Mouse (Mus musculus): ENCODE results near the gene H2-Ab1. TPM values are rescaled to one million over a fixed set of nuclear protein-coding genes. Genes with fewer than 3 reads are reported as not detected.

The H2-Ab1 gene
- total and polyA plus RNA-seq, 2 experiments from 2014 or later = 0.69 to 2.0 TPM

DNA sequence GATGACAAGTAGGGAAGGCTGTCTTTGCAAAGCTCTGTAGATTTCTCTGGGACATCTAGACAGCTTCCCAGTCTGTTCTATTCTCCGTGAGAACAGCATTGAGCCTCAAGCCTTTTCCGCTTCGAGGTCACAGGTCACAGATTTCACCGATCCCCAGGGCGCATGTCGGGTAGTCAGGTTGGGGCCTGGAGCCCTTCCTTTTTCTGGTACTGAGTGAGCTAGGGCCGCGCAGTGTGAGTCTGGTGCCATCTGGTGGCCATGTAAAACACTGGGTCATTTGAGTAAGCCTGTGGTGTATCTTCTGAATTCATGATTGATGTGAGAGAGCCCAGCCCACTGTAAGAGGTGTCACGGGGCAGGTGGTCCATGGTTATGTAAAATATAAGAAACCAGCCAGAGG lies 22.6 kb upstream of the H2-Ab1 start:
- ATAC-seq (ENCODE audit: insufficient read depth, low read depth) = peak; percentile 58; the same call in 1 of the 2 replicates

DNA sequence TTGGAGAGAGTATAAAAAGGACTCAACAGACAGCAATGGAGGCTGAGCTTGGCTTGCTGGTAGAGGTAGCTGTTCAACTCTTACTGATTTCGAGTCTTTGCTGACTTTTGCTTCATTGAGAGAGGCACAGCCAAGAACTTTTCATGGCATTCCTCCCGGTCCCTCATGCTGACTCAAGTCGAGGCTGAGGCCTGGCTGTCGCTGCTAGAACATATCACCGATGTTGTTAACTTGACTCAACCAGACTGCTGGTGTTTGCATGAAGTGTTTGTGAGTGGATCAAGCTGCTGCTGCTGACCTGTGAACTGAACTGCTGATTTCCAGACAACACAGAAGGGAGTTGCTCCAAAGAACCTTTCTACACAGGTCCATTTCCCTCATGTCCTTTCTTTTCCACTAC lies 20.8 kb upstream of the H2-Ab1 start:
- H3K9me3 ChIP-seq (replicated peaks; ENCODE audit: control insufficient read depth, low read length) = 0 out of 2 replicates have a peak, but pooled peaks cover under 1% of the 10 kb centered on the region
- no peak for ATAC-seq (ENCODE audit: insufficient read depth, low read depth)
- no peaks in the 10 kb centered on the region for H3K4me1 ChIP-seq (ENCODE audit: control insufficient read depth, insufficient read depth)
- DNase-seq (ENCODE audit: low spot score) = no peak
- TF ChIP-seq EP300 (IDR thresholded peaks at IDR 0.05; ENCODE audit: low read depth) (no peak), CTCF (IDR thresholded peaks at IDR 0.05; ENCODE audit: low read depth) (no peak)
- WGBS = 62% methylated on average over 5 of the region's 5 CpGs
- no peak overlapping the region for H3K4me3 ChIP-seq (ENCODE audit: low read depth, low read length)
- H3K9ac ChIP-seq (replicated peaks; ENCODE audit: low read depth, low read length) = no peak overlapping the region
- no peaks in the 10 kb centered on the region for H3K27me3 ChIP-seq (ENCODE audit: control insufficient read depth, insufficient read depth, low read length)
- no peak overlapping the region for H3K27ac ChIP-seq (ENCODE audit: low read depth)
- H3K36me3 ChIP-seq (replicated peaks; ENCODE audit: control insufficient read depth, insufficient read depth, low read length) = no peaks in the 10 kb centered on the region
- no peak overlapping the region for H3K4me2 ChIP-seq (ENCODE audit: low read depth, low read length)

More for the DNA sequence above, 22.6 kb upstream of the H2-Ab1 start:
- no peaks in the 10 kb centered on the region for H3K27me3 ChIP-seq (ENCODE audit: control insufficient read depth, insufficient read depth, low read length)
- 42% methylated on average over 9 of the region's 9 CpGs for WGBS
- no peaks in the 10 kb centered on the region for H3K36me3 ChIP-seq (replicated peaks; ENCODE audit: control insufficient read depth, insufficient read depth, low read length)
- TF ChIP-seq CTCF (IDR thresholded peaks at IDR 0.05; ENCODE audit: low read depth) = peak; percentile 94
- TF ChIP-seq EP300 (IDR thresholded peaks at IDR 0.05; ENCODE audit: low read depth) = no peak
- H3K27ac ChIP-seq (ENCODE audit: low read depth) = no peak overlapping the region
- H3K9me3 ChIP-seq (replicated peaks; ENCODE audit: control insufficient read depth, low read length) = no peaks in the 10 kb centered on the region
- DNase-seq (ENCODE audit: low spot score) = peak; percentile 59
- no peak overlapping the region for H3K9ac ChIP-seq (replicated peaks; ENCODE audit: low read depth, low read length)
- H3K4me2 ChIP-seq (ENCODE audit: low read depth, low read length) = no peak overlapping the region
- H3K4me3 ChIP-seq (ENCODE audit: low read depth, low read length) = no peak overlapping the region
- H3K4me1 ChIP-seq (ENCODE audit: control insufficient read depth, insufficient read depth) = no peaks in the 10 kb centered on the region

DNA sequence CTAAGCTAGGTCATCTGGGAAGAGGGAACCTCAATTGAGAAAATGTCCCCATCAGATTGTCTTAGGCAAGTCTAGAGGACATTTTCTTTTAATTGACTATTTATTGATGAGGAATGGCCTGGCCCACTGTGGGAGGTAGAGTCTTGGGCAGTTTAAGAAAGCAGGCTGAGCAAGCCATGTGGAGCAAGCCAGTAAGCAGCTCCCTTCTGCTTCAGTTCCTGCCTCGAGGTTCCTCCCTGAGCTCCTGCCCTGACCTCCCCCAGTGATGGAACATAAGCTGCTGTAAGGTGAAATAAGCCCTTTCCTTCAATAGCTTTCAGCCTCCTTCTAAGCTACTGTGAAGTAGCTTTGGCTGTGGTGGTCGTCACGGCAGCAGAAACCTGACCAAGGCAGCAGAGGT lies 19.7 kb upstream of the H2-Ab1 start:
- 78% methylated on average over 3 of the region's 3 CpGs for whole genome bisulfite sequencing
- no peaks in the 10 kb centered on the region for H3K4me1 ChIP-seq (ENCODE audit: control insufficient read depth, insufficient read depth)
- H3K36me3 ChIP-seq (replicated peaks; ENCODE audit: control insufficient read depth, insufficient read depth, low read length) = no peaks in the 10 kb centered on the region
- no peak overlapping the region for H3K27ac ChIP-seq (ENCODE audit: low read depth)
- H3K9ac ChIP-seq (replicated peaks; ENCODE audit: low read depth, low read length) = no peak overlapping the region
- peaks cover 6% of the 10 kb centered on the region; the same call in 1 of the 2 replicates for H3K9me3 ChIP-seq (replicated peaks; ENCODE audit: control insufficient read depth, low read length)
- no peak overlapping the region for H3K4me2 ChIP-seq (ENCODE audit: low read depth, low read length)
- TF ChIP-seq CTCF (IDR thresholded peaks at IDR 0.05; ENCODE audit: low read depth) = no peak
- no peak for TF ChIP-seq EP300 (IDR thresholded peaks at IDR 0.05; ENCODE audit: low read depth)
- no peak for ATAC-seq (ENCODE audit: insufficient read depth, low read depth)
- DNase-seq (ENCODE audit: low spot score) = no peak
- H3K4me3 ChIP-seq (ENCODE audit: low read depth, low read length) = no peak overlapping the region
- no peaks in the 10 kb centered on the region for H3K27me3 ChIP-seq (ENCODE audit: control insufficient read depth, insufficient read depth, low read length)

DNA sequence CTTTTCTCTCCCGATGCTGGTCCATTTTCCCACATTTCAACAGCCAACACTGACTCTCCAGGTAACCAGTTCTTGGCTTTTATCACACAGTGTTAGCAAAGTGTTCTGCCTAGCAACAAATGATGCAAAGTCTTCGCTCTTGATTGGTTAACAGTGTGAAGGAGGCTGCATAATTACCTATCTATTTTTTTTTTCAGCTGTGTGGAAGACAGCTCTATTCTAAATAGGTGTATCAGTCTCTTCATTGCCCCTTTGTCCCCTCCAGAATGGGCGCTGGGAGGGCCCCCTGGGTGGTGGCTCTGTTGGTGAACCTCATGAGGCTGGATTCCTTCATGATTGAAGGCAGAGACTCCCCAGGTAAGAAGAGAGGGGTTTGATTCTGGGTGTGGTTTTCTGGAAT lies 18.8 kb upstream of the H2-Ab1 start, which contains the start of gene H2-Ob:
TSS of gene H2-Ob (plus strand) at position 198 of the 400 bp plus-strand sequence.
- H3K4me3 ChIP-seq (ENCODE audit: low read depth, low read length) = no peak within 1 kb of the TSS
- H3K36me3 ChIP-seq (replicated peaks; ENCODE audit: control insufficient read depth, insufficient read depth, low read length) = no peaks in the 10 kb centered on the region
- TF ChIP-seq CTCF (IDR thresholded peaks at IDR 0.05; ENCODE audit: low read depth) (no peak), EP300 (IDR thresholded peaks at IDR 0.05; ENCODE audit: low read depth) (no peak)
- peak within 1 kb of the TSS; percentile 71 for H3K27ac ChIP-seq (ENCODE audit: low read depth)
- WGBS = 50% methylated on average over 3 of the region's 3 CpGs
- peak within 1 kb of the TSS; percentile 1; the same call in 1 of the 2 replicates for H3K4me2 ChIP-seq (ENCODE audit: low read depth, low read length)
- ATAC-seq (ENCODE audit: insufficient read depth, low read depth) (no peak), DNase-seq (ENCODE audit: low spot score) (peak; percentile 40)
- no peak within 1 kb of the TSS for H3K9ac ChIP-seq (replicated peaks; ENCODE audit: low read depth, low read length)
- H3K4me1 ChIP-seq (ENCODE audit: control insufficient read depth, insufficient read depth) = no peaks in the 10 kb centered on the region
- H3K27me3 ChIP-seq (ENCODE audit: control insufficient read depth, insufficient read depth, low read length) = no peaks in the 10 kb centered on the region
- H3K9me3 ChIP-seq (replicated peaks; ENCODE audit: control insufficient read depth, low read length) = peaks cover 6% of the 10 kb centered on the region; the same call in 1 of the 2 replicates

DNA sequence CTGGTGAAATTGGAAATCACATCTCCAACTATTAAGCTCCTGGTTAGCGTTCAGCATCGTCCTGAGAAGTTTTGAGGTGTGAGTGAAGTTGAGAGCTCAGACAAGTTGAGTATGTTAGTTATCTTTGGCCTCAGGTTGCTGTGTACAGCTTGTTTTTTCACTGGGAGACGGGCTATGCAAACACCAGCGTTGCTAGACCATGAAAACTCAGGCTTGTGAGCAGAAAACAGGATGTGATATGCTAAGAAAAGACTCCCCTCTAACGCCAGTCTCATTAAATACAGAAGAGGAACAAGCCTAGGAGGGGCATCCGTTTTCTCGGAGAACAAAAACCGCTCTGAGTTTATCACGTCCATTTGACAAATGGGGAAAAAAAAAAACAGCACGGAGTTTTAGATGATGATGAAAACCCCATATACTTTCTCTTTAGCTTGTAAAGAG lies 17.9 kb upstream of the H2-Ab1 start:
- Histone ChIP-seq H3K4me2 (ENCODE audit: low read depth, low read length) (peak overlapping the region; percentile 1; the same call in 1 of the 2 replicates), H3K4me1 (ENCODE audit: control insufficient read depth, insufficient read depth) (no peaks in the 10 kb centered on the region), H3K27ac (ENCODE audit: low read depth) (peak overlapping the region; percentile 71), H3K36me3 (replicated peaks; ENCODE audit: control insufficient read depth, insufficient read depth, low read length) (no peaks in the 10 kb centered on the region), H3K9ac (replicated peaks; ENCODE audit: low read depth, low read length) (no peak overlapping the region), H3K4me3 (ENCODE audit: low read depth, low read length) (no peak overlapping the region), H3K9me3 (replicated peaks; ENCODE audit: control insufficient read depth, low read length) (peaks cover 6% of the 10 kb centered on the region; the same call in 1 of the 2 replicates), H3K27me3 (ENCODE audit: control insufficient read depth, insufficient read depth, low read length) (no peaks in the 10 kb centered on the region)
- WGBS = 50% methylated on average over 10 of the region's 10 CpGs
- no peak for TF ChIP-seq EP300 (IDR thresholded peaks at IDR 0.05; ENCODE audit: low read depth)
- TF ChIP-seq CTCF (IDR thresholded peaks at IDR 0.05; ENCODE audit: low read depth) = no peak
- DNase-seq (ENCODE audit: low spot score) (no peak), ATAC-seq (ENCODE audit: insufficient read depth, low read depth) (no peak)

DNA sequence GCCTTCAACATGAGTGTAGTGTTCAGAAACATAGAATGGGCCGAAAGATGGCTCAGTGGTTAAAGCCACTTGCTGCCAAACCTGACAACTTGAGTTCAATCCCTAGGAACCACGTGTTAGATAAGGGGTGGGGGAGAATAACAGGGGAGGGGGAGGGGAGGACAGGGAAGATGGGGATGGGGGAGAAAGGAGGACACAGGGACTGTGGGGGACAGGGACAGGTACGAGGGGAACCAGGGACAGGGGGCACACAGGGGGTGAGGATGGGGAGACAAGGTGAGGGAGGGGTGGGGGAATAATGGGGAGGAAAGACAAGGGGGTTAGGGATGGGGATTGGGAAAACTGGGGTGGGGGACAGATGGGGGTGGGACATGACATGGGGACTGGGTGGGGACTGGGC lies 17.1 kb upstream of the H2-Ab1 start:
- Histone ChIP-seq H3K4me3 (ENCODE audit: low read depth, low read length) (no peak overlapping the region), H3K4me1 (ENCODE audit: control insufficient read depth, insufficient read depth) (no peaks in the 10 kb centered on the region), H3K9ac (replicated peaks; ENCODE audit: low read depth, low read length) (no peak overlapping the region), H3K36me3 (replicated peaks; ENCODE audit: control insufficient read depth, insufficient read depth, low read length) (no peaks in the 10 kb centered on the region), H3K27me3 (ENCODE audit: control insufficient read depth, insufficient read depth, low read length) (no peaks in the 10 kb centered on the region), H3K9me3 (replicated peaks; ENCODE audit: control insufficient read depth, low read length) (peaks cover 6% of the 10 kb centered on the region; the same call in 1 of the 2 replicates), H3K4me2 (ENCODE audit: low read depth, low read length) (no peak overlapping the region), H3K27ac (ENCODE audit: low read depth) (0 out of 2 replicates have a peak overlapping the region, but pooled peaks have one; percentile 71)
- WGBS = 39% methylated on average over 3 of the region's 3 CpGs
- TF ChIP-seq CTCF (IDR thresholded peaks at IDR 0.05; ENCODE audit: low read depth) (no peak), EP300 (IDR thresholded peaks at IDR 0.05; ENCODE audit: low read depth) (no peak)
- DNase-seq (ENCODE audit: low spot score) = no peak
- ATAC-seq (ENCODE audit: insufficient read depth, low read depth) = no peak
